Mouse (Mus musculus): Measurements from ENCODE around the gene Tmem206.

The Tmem206 gene

GRCm38 (mm10) chr1:191350355-191350754, 24.6 kb downstream of the Tmem206 start:
- no peak for DNase-seq (ENCODE audit: low read depth, low spot score)

- DNase-seq (ENCODE audit: low read depth, low spot score) = peak; percentile 69
Observed at GRCm38 (mm10) chr1:191352786-191353488, 27.2 kb downstream of the Tmem206 start.

GRCm38 (mm10) chr1:191353836-191354235, 28.1 kb downstream of the Tmem206 start:
- no peak for DNase-seq (ENCODE audit: low read depth, low spot score)

- DNase-seq (ENCODE audit: low read depth, low spot score) = no peak
Observed at GRCm38 (mm10) chr1:191356936-191357335, 31.2 kb downstream of the Tmem206 start.

- no peak for DNase-seq (ENCODE audit: low read depth, low spot score)
Observed at GRCm38 (mm10) chr1:191359478-191359877, 33.8 kb downstream of the Tmem206 start.

- no peak for DNase-seq (ENCODE audit: low read depth, low spot score)
Observed at GRCm38 (mm10) chr1:191362412-191362811, 36.7 kb downstream of the Tmem206 start.

GRCm38 (mm10) chr1:191364477-191364876, 38.8 kb downstream of the Tmem206 start:
- DNase-seq (ENCODE audit: low read depth, low spot score) = peak; percentile 81

GRCm38 (mm10) chr1:191368193-191368592, 42.5 kb downstream of the Tmem206 start:
- DNase-seq (ENCODE audit: low read depth, low spot score) = no peak

- DNase-seq (ENCODE audit: low read depth, low spot score) = no peak
Observed at GRCm38 (mm10) chr1:191369140-191369539, 43.4 kb downstream of the Tmem206 start.

- no peak for DNase-seq (ENCODE audit: low read depth, low spot score)
Observed at GRCm38 (mm10) chr1:191374993-191375643, 49.4 kb downstream of the Tmem206 start.

GRCm38 (mm10) chr1:191375644-191375998, 49.9 kb downstream of the Tmem206 start:
- no peak for DNase-seq (ENCODE audit: low read depth, low spot score)

GRCm38 (mm10) chr1:191378080-191378479, 52.4 kb downstream of the Tmem206 start:
- no peak for DNase-seq (ENCODE audit: low read depth, low spot score)

- no peak for DNase-seq (ENCODE audit: low read depth, low spot score)
Observed at GRCm38 (mm10) chr1:191380843-191381242, 55.1 kb downstream of the Tmem206 start.

GRCm38 (mm10) chr1:191381955-191382736, 56.4 kb downstream of the Tmem206 start:
- no peak for DNase-seq (ENCODE audit: low read depth, low spot score)

- DNase-seq (ENCODE audit: low read depth, low spot score) = peak; percentile 43
Observed at GRCm38 (mm10) chr1:191384786-191385430, 59.2 kb downstream of the Tmem206 start.

GRCm38 (mm10) chr1:191391311-191391710, 65.6 kb downstream of the Tmem206 start:
- DNase-seq (ENCODE audit: low read depth, low spot score) = peak; percentile 84

- no peak for DNase-seq (ENCODE audit: low read depth, low spot score)
Observed at GRCm38 (mm10) chr1:191393536-191393935, 67.8 kb downstream of the Tmem206 start.

- peak; percentile 43 for DNase-seq (ENCODE audit: low read depth, low spot score)
Observed at GRCm38 (mm10) chr1:191394126-191394525, 68.4 kb downstream of the Tmem206 start.

GRCm38 (mm10) chr1:191395200-191395599, 69.5 kb downstream of the Tmem206 start:
- no peak for DNase-seq (ENCODE audit: low read depth, low spot score)

- peak; percentile 81 for DNase-seq (ENCODE audit: low read depth, low spot score)
Observed at GRCm38 (mm10) chr1:191395871-191396433, 70.2 kb downstream of the Tmem206 start.

- peak; percentile 78 for DNase-seq (ENCODE audit: low read depth, low spot score)
Observed at GRCm38 (mm10) chr1:191396446-191396845, 70.7 kb downstream of the Tmem206 start.

Measured in CD4-positive, CD25-positive, alpha-beta regulatory T cell, adult 2 months (primary cell).